Mouse (Mus musculus): ENCODE results near the gene Hao2. TPM values are rescaled to one million over a fixed set of nuclear protein-coding genes. Genes with fewer than 3 reads are reported as not detected.

The Hao2 gene
- polyA plus RNA-seq, 1 experiment from 2014 or later, result not detected

DNA sequence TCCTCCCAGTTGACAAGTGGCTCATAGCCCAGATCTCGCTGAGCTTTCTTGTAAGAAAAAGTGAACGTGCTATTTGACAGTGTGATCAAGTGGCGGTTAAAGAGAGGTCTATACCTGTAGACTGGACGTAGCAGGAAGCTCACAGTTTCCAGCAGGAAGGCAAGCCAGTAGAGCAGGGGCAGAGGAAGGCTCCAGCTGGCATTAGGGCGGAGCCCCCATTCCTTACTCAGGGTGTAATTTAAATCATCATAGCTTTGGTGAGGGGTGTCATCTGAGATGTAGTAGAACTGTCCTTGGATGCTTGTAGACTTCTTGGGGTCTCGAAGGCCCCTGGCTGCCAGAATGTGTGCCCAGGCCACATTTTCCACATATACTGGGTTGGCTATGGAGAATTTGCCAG, 40.4 kb downstream of the Hao2 start:
- no peak overlapping the region for H3K27ac ChIP-seq (ENCODE audit: low read depth, low read length)
- H3K9ac ChIP-seq (ENCODE audit: low read length), result no peak overlapping the region
- H3K4me3 ChIP-seq (ENCODE audit: low read depth, low read length), result no peak overlapping the region
- ATAC-seq (ENCODE audit: low FRiP score) (no peak), DNase-seq (ENCODE audit: low spot score, missing footprints) (no peak)
- H3K4me2 ChIP-seq, result no peak overlapping the region
- no peaks in the 10 kb centered on the region for H3K27me3 ChIP-seq (ENCODE audit: control insufficient read depth, insufficient read depth, low read length)
- no peaks in the 10 kb centered on the region for H3K36me3 ChIP-seq (ENCODE audit: control insufficient read depth, insufficient read depth, low read length)
- H3K4me1 ChIP-seq (ENCODE audit: control insufficient read depth, insufficient read depth, low read length), result no peaks in the 10 kb centered on the region
- H3K9me3 ChIP-seq (ENCODE audit: control insufficient read depth, low read length), result no peaks in the 10 kb centered on the region
- 92% methylated on average over 6 of the region's 6 CpGs for WGBS

DNA sequence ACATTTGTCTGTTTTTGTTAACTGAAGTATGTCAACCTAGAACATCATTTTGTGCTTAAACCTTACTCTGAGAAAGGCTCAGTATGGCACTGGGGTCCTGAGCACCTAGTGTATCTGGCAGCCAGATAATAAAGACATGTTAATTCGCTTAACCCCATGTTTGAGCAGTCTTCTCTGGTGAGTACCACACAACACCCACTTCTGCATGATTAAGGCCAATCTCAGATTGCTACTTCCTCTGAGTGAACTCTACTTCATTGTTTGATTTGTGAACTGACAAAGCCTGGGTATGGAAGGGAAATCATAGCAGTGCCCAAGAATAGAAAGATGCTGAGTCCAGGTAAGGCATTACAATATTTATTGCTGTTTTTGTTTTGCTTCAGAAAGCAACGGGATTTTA, 41.2 kb downstream of the Hao2 start:
- WGBS, result 84% methylated on average over 2 of the region's 2 CpGs
- Histone ChIP-seq H3K27ac (ENCODE audit: low read depth, low read length) (no peak overlapping the region), H3K9me3 (ENCODE audit: control insufficient read depth, low read length) (no peaks in the 10 kb centered on the region), H3K4me1 (ENCODE audit: control insufficient read depth, insufficient read depth, low read length) (no peaks in the 10 kb centered on the region), H3K36me3 (ENCODE audit: control insufficient read depth, insufficient read depth, low read length) (no peaks in the 10 kb centered on the region), H3K27me3 (ENCODE audit: control insufficient read depth, insufficient read depth, low read length) (no peaks in the 10 kb centered on the region), H3K4me3 (ENCODE audit: low read depth, low read length) (no peak overlapping the region), H3K4me2 (no peak overlapping the region), H3K9ac (ENCODE audit: low read length) (no peak overlapping the region)
- DNase-seq (ENCODE audit: low spot score, missing footprints), result no peak
- ATAC-seq (ENCODE audit: low FRiP score), result no peak

DNA sequence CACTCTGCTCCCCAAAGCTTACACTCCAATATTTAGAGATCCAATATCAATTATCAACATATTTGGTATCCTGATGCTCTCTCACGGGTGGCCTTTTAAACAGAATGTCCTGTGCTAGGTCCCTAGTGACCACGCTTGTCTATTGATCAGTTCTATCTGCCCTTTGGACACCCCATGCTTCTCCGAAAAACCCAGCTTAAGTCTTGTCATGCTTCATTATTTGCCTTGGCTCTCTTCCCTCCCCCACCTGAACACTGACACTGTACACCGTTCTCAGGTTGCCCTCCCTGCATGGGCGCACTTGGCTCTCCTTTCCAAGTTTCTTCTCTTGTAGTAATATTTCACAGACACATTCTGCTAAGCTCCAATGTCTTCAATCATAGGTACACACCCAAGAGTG, 42.8 kb downstream of the Hao2 start:
- H3K4me1 ChIP-seq (ENCODE audit: control insufficient read depth, insufficient read depth, low read length), result no peaks in the 10 kb centered on the region
- ATAC-seq (ENCODE audit: low FRiP score) (no peak), DNase-seq (ENCODE audit: low spot score, missing footprints) (no peak)
- H3K27ac ChIP-seq (ENCODE audit: low read depth, low read length), result no peak overlapping the region
- WGBS, result 88% methylated on average over 5 of the region's 5 CpGs
- no peak overlapping the region for H3K4me2 ChIP-seq
- no peaks in the 10 kb centered on the region for H3K27me3 ChIP-seq (ENCODE audit: control insufficient read depth, insufficient read depth, low read length)
- H3K9me3 ChIP-seq (ENCODE audit: control insufficient read depth, low read length), result no peaks in the 10 kb centered on the region
- no peak overlapping the region for H3K4me3 ChIP-seq (ENCODE audit: low read depth, low read length)
- H3K9ac ChIP-seq (ENCODE audit: low read length), result no peak overlapping the region
- no peaks in the 10 kb centered on the region for H3K36me3 ChIP-seq (ENCODE audit: control insufficient read depth, insufficient read depth, low read length)

DNA sequence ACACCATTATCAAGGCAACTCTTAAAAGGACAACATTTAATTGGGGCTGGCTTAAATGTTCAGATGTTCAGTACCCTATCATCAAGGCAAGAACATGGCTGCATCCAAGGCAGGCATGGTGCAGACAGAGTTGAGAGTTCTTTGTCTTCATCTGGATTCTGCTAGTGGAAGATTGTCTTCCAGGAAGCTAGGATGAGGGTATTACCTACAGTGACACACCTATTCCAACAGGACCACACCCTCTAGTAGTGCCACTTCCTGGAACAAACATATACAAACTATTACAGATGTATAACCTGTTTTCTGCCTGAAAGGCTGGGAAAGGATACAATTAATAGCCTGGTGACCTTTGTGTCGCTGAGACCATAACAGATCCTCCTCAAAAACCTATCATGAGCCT, 44.1 kb downstream of the Hao2 start:
- no peaks in the 10 kb centered on the region for H3K36me3 ChIP-seq (ENCODE audit: control insufficient read depth, insufficient read depth, low read length)
- no peak overlapping the region for H3K9ac ChIP-seq (ENCODE audit: low read length)
- DNase-seq (ENCODE audit: low spot score, missing footprints) (no peak), ATAC-seq (ENCODE audit: low FRiP score) (no peak)
- no peak overlapping the region for H3K27ac ChIP-seq (ENCODE audit: low read depth, low read length)
- no peak overlapping the region for H3K4me3 ChIP-seq (ENCODE audit: low read depth, low read length)
- 86% methylated on average over 1 of the region's 1 CpGs for WGBS
- no peaks in the 10 kb centered on the region for H3K4me1 ChIP-seq (ENCODE audit: control insufficient read depth, insufficient read depth, low read length)
- no peaks in the 10 kb centered on the region for H3K9me3 ChIP-seq (ENCODE audit: control insufficient read depth, low read length)
- no peak overlapping the region for H3K4me2 ChIP-seq
- no peaks in the 10 kb centered on the region for H3K27me3 ChIP-seq (ENCODE audit: control insufficient read depth, insufficient read depth, low read length)

Other genes starting within 250 kb of the Hao2 start
- not detected in 2 replicates for gene Hsd3b2, start 168.7 kb downstream of the Hao2 start, polyA plus RNA-seq (2014; fragmentation: Nextera tagmentation; extraction: Ambion mirVana)
- 0.03 and 0.12 TPM in 2 replicates for gene Hsd3b3, start 130.1 kb downstream of the Hao2 start, polyA plus RNA-seq (2014; fragmentation: Nextera tagmentation; extraction: Ambion mirVana)
- gene Hsd3b6, start 78.8 kb downstream of the Hao2 start, polyA plus RNA-seq (2014; fragmentation: Nextera tagmentation; extraction: Ambion mirVana), result 18.8 and 24.4 TPM in 2 replicates
- 0.54 and 0.57 TPM in 2 replicates for gene Hsd3b1, start 33.4 kb downstream of the Hao2 start, polyA plus RNA-seq (2014; fragmentation: Nextera tagmentation; extraction: Ambion mirVana)
- 6.1 and 6.9 TPM in 2 replicates for gene Wars2, start 247.8 kb upstream of the Hao2 start, polyA plus RNA-seq (2014; fragmentation: Nextera tagmentation; extraction: Ambion mirVana)

Data from midbrain, embryonic 11.5 days (tissue).